Mouse (Mus musculus): ENCODE results near the gene Polq.

Gene Polq

DNA sequence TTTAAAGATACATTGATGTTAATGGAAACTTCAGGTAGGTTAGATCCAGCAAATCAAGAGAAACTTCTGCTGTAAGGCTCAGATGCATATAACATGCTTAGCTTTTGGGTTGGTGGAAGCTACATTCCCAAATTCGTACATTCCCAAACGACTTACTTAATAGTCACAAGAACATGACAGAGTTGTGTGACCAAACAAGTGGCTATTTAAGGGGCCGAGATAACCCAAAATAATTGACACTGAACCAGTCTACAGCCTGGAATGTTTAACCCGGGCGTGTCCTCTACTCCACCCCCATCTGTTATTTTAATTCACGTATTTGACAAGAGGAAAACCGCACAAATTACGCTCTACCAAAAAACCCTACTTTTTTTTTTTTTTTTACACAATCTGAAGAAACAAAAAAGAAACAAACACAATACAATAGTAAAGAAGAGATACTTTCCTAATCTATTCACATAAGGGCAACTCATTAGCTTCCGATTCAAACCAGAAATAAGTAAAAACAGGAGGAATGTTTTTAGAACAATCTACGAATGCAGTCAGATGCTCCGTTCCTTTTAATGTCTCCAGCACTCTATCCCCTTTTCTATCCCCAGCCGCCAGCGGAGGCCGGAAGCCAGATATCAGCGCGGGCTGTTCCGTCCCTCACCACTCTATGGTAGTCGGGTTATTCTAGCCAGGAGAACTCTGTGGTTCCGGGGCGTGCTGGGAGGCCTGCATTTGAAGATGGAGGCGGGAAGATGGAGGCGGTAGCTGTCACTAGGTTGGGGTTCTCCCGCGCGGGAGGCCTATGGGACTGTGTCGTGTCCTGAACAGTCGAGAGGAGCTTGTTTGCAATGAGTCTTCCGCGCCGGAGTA is at the start of gene Polq:
Gene Polq (plus strand): TSS at position 726 of the 861 bp plus-strand sequence.
- peak; percentile 95 for DNase-seq (ENCODE audit: low read depth)

DNA sequence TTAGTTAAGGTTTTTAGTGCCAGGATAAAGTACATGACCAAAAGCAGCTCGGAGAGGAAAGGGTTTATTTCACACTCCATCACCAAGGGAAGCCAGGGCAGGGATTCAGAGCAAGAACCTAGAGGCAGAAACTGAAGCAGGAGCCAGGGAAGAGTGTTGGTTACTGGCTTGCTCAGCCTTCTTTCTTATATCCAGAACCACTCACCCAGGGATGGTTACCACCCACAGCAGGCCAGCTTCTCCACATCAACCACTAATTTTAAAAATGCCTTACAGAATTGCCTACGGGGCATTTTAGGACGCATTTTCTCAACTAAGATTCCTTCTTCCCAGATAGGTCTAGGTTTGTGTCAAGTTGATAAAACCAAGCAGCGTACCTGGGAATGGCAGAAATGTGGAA is 48.2 kb upstream of the Polq start:
- no peak for DNase-seq (ENCODE audit: low read depth)

DNA sequence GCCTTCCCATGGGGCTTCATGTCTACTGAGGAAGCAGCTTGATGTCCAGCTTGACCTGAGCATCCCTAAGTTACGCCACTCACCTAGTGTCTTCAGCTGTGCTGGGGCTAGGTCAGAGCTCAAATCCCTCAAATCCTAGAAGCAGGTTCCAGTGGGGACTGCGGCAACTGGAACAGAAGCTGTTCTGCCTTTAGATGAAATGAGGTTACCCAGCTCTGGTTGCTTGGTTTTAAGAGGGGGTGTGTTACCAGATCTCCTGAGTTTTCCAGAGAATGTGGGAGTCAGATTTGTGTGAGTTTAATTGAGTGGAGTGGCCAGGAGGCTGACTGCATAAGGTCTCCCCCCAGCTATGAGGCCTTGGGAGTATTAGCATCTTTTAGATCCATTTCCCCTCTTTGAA is 32.5 kb upstream of the Polq start:
- DNase-seq (ENCODE audit: low read depth): no peak

DNA sequence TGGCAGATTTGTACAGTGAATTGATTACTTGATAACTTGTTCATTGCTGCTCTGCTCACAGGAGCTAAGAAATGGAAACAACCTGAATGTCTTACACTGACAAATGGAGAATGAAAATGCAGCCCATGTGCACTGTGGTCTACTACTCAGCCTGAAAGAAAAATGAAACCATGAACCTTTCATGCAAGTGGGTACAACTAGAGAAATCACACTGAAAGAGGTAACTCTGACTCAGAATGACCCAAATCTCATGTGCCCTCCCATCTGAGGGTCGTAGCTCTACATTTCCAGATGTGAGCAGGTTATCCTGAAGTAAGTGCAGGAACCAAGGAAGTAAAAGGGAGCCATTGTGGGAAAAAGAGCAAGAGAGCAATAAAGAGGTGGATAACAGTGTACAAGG is 27.8 kb upstream of the Polq start:
- no peak for DNase-seq (ENCODE audit: low read depth)

DNA sequence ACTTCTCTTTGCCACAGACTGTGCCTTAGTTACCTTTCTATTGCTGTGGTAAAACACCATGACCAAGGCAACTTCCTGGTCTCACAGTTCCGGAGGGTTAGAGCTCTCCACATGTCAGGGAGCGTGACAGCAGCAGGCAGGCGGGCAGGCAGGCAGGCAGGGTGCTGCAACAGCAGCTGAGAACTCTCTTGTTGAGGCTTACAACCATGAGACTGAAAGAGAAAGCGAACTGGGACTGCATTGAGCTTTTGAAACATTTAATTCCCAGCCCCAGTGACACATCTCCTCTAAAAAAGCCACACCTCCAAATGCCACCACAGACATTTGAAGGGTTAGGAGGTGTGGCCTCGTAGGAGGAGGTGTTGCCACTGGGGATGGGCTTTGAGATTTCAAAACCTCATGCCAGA is 25.9 kb upstream of the Polq start:
- peak; percentile 81 for DNase-seq (ENCODE audit: low read depth)

DNA sequence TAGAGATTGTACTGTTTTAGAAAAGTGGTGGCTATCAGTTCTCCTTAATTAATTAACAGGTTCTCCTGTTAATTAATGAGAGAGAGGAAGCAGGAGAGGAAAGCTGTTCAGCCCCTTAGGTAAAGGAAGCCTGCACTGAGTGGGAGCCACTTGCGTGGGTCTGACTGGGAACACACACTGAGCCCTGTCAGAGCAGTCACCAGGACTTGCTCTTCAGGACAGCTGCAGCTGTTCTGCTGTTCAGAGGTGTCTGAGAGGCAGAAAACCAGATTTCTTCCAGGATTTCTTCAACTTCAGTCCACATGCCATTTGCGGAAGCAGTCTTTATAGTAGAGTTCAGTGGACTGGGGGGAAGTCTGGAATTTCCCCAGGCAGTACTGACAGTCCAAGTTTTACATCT is 24.2 kb upstream of the Polq start:
- DNase-seq (ENCODE audit: low read depth): no peak

DNA sequence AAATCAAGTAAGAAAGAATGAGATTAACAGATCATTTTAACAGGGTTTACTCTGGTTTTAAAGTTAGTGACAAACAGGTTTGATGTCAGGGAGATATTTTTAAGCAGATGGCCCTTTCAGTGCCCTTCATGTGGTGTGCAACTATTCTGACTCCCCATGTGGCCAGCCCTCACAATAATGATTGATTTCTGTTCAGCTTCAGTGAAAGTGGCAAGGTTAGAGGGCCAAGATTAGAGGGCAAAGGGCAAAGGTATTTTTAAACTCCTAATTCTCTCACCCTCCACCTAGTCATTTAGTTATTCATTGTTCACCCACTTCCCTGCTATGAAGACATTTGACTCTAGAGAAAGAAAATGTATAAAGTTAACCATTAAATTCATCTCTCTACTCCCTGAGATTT is 23.5 kb upstream of the Polq start:
- no peak for DNase-seq (ENCODE audit: low read depth)

DNA sequence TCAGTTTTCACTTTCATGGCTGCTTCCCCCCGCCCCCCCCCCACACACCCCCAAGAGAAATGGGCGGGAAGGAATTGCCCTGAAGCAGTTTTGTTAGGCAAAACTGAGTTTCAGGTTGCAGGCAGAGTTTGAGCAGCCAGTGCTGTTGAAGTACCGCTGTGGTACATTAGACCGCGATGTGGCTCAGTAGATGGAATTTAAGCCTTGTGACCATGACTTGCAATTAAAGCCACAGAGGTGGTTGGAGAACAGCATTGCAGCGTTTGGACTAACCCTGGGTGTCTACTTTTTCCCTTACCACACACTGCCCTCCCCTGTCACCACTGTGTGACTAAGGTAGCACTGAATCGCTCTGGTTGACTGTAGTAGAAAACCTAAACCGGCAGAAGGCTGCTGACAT is 22.1 kb upstream of the Polq start:
- DNase-seq (ENCODE audit: low read depth): peak; percentile 96

DNA sequence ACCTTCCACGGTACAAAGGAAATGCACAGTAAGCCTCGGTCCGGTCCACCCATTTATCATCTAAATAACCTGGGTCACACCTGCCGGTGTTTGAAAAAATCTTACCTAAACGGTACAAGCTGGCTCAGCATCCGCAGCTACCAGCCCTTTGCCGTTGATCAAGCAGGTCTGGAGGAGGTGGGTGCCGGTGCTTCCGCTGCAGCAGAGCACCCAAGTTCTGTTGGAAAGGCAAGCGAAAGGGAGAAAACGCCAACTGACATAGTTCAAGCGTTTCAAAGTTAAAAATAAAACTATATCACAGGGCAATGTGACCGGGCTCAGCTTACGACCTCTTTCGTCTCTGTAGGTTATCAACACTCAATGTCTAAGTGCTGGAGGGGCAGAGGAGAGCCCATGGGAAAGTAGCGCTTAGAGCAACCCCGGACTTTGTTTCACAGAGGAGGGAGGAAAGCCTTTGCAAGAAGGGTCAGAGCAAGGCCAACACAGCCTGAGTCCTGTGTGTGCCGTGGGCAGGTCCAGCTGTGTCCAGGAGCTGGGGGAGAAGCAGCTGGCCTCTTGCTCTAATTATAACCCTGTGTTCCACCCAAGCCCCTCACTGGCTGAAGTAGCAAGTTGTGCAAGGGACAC is 21.5 kb upstream of the Polq start, which contains the start of gene Fbxo40:
Gene Fbxo40 (minus strand): TSS at position 469 of the 627 bp plus-strand sequence.
- DNase-seq (ENCODE audit: low read depth): no peak

DNA sequence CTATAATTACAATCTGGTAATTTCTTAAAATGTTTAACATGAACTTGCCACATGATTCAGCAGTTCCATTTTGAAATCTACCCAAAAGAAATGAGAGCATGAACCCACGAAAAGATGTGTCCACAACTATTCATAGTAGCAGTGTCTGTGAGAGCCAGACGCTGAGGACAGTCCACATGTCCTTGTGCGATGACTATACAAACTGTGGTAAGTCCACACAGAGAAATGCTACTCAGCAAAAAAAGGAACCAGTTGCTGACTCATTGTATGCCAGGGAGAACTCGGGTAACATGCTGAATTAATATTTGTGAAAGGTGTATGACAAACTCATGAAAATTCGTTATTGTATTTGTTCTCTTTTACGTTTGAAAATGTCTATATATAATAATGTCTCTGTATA is 13.9 kb upstream of the Polq start:
- DNase-seq (ENCODE audit: low read depth): peak; percentile 73

DNA sequence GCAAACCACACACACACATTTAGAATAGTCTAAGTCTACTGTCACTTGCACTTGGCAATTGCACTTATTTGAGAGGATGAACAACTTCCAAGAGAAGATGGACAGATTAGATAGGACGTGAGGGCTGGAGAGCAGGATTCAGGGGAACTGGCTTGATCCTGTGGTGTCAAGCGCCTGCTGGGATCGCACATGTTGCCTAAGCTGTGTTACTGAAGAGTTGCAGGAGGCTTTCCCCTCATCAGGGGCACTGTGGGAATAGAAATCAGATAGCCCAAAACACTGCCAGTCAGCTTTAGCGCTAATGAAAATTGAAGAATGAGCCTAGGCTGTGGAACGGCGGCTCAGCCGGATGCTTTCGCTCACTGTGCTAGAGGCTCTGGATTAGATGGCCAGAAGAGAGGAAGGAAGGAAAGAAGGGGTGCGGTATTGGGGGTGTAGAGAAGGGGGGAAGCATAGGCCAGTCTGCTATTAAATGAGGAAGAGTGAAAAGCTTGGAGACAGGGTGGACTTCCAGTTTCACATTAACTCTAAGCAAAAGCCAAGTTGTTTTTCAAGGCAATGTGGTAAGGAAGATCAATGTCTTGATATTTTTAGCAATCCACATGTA is 12.1 kb upstream of the Polq start:
- DNase-seq (ENCODE audit: low read depth): no peak

DNA sequence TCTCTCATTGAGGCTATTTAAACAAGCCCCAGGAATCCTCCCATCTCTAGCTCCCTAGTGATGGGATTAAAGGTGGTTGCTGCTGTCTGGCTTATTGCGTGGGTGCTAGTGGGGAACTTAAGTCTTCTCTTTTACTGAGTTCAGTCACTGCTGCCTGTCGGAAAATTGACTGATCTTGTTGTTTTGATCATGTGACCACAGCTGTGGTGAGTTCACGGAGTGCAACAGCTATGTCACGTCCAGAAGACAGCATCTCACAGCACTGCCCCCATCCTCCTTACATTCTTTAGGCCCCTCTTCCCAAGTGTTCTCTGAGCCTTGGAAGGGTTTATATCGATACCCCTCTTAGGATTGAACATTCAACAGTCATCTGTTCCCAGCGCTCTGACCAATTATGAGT is 2.3 kb upstream of the Polq start:
- no peak for DNase-seq (ENCODE audit: low read depth)

DNA sequence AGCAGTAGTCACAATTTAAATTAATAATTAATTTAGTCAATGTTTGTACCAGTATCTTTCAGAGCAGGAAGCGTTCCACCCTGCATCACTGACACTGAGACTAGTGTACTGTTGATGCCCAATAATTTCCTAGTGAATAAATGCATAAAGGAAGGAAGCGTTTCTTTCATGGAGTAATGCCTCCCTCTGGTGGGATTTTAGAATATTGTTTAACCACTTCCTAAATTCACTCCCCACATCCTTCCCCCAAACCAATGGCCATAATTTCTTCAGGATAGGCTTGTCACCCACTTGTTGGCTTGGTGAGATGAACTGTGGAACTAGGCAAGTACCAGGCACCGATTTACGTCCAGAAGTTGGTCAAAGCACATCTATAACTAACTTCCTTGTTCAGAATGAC is 1.2 kb upstream of the Polq start:
- peak; percentile 87 for DNase-seq (ENCODE audit: low read depth)

DNA sequence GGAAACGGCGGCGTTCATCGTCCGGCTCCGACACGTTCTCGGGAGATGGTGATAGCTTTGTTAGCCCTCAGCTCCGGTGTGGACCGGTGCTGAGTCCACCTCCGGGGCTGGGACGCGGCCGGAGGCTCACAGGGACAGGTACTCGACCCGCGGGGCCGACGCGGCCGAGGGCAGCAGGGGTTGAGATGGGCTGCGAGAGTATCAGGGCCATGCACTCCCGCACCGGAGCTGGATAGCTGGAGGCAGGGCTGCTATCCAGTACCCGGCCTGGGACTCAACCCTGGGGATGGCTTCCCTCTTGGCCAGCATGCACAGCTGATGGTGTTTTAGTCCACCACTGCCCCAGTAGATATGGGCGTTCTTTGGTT is 320 bp downstream of the Polq start:
- DNase-seq (ENCODE audit: low read depth): no peak

DNA sequence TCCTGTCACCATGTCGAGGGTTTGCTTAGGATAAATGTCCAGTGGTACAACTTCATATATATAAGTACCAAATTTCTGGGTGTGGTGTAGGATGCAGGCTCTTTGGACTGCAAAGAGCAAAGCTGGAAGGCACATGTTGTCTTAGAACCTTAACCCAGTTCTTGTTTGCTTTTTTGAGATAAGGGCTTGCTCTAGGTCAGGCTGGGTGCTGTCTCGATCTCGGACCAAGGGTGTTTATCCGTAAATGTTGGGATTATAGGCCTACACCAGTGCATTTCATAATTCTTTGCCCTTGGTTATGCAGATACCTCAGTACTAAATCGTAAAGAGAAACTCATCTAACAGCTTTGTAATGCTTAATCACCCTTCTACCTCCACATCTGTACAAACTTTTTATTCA is 750 bp downstream of the Polq start:
- no peak for DNase-seq (ENCODE audit: low read depth)

DNA sequence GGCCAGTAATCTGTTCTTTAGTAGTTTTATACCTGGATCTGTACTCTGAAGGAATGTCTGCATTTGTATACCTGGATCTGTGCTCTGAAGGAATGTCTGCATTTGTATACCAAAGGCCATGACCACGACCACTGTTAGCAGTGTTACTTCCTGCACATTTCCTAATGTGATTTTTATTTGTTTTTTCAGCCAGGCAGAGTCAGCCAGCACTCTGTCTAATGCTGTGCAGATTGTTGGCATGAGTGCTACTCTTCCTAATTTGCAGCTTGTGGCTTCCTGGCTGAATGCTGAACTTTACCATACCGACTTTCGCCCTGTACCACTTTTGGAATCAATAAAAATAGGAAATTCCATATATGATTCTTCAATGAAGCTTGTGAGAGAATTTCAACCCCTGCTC is 16.0 kb downstream of the Polq start:
- no peak for DNase-seq (ENCODE audit: low read depth)

DNA sequence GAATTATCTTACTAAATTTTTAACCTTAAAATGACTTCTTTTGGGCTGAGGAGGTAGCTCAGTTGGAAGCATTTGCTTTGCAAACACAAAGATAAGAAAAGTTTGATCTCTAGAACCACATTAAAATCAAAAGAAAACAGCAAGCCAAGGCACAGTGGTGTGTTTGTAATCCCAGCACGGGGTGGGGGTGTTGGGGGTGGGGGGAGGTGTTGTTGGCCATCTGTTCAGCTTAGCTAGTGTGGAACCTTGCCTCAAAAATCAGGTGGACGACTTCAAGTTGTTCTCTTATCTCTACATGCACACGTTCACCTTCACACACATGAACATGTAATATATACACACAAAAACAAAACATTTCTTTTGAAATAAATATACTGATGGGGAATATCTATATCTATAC is 20.4 kb downstream of the Polq start:
- no peak for DNase-seq (ENCODE audit: low read depth)

DNA sequence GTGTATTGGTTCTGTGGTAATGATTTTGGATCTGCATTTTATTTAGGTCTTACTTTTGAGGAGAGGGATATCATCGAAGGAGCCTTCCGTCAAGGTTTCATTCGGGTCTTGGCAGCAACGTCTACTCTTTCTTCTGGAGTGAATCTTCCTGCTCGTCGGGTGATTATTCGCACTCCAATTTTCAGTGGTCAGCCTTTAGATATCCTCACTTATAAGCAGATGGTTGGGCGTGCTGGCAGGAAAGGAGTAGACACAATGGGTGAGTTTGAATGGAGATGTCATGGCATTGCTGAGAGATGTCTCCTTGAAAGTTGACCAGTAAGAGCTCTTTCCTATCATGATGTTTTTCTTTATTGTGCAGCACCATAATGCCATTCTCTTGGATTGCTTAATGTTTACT is 23.2 kb downstream of the Polq start:
- no peak for DNase-seq (ENCODE audit: low read depth)

DNA sequence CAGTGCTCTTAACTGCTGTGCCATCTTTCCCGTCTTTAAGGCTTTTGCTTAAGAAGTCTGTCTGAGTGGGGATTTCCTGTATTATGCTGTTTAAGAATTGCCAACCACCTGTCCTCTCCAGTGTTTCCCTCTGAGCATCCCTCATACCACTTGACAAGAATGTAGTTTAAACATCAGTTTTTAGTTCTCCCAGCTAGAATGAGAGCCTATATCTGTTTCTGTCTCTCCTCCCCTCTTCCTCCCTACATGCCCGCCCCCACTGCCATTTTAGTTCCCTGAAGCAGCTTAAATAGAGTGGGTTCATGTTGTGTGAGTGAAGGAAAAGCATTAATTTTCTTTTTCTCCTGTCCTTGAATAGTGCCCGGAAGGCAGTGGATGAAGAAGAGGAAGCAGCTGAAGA is 48.0 kb downstream of the Polq start:
- DNase-seq (ENCODE audit: low read depth): no peak

DNA sequence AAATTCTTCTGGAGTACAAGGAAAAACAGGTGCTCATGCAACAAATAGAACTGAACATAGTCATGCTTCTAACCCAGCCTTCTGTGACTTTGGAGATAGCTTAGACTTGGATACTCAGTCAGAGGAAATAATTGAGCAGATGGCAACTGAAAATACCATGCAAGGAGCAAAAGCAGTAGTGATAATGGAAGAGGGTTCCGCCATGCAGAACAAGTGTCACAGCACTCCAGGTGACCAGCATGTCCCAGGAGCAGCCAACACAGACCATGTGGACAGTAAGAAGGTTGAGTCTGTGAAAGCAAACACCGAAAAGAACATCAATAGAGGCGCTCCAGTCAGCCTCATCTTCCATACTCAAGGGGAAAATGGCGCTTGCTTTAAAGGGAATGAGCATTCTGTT is 49.7 kb downstream of the Polq start:
- DNase-seq (ENCODE audit: low read depth): no peak

DNA sequence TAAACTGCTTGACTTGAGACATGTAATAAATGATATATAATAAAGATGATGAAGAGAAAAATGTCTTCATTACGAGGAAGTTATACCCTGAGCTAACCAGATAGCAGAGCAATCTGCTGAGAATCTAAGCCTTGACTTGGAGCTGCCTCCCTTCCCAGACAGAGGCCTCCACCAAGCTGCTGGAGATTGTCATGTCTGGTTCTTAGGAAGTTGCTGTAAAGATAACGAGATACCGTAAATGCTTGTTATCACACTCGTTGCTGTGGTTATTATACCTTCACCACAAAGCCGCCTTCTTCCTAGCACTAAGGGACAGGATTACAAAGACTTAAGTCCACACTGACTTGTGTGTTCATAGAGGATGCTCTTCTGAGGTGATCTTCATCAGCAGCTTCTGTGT is 60.8 kb downstream of the Polq start:
- DNase-seq (ENCODE audit: low read depth): peak; percentile 41

DNA sequence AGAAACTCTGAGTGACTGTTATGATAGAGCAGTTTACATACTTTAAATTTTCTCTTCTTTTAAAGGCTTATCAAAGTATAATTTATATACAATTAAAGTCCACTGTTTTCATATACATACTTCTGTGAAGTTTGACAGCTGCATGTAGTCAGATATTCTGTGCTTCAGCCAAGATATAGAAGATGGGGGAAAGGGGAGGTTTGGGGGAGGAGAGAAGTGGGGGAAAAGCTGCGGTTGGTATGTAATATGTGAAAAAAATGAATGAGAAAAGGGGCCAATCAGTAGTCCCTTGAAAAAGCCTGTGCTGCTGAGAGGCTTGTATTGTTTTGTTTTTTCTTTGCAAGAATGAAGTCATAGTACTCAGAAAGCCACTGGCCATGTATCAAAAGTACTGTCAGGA is 78.1 kb downstream of the Polq start:
- no peak for DNase-seq (ENCODE audit: low read depth)

DNA sequence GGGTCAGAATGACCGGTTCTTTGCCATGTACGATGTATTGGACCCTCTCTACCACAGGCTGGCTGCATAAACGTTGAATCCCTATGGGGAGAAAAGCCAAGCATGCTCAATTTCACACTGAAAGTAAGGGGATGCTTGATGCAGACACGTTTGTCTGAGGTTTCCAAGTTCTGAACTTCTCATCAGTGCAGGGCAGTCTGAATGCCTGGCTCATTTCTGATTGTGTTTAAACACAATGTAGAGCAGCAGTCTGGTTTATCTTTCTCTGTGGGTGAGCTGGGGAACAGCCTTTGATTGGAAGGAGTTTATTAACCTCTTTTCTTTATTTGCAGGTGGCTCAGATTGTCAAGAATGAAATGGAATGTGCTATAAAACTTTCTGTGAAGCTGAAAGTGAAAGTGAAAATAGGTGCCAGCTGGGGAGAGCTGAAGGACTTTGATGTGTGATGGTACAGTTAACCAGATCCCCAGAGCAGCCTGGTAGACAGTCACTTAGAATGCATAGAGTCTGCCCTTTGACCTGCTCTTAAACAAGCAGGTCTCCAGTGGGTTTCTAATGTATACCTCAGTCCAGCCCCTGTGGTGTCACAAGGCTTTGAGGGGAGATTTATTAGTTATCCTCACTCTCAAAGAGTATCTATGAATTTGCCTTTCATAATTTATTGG is 82.7 kb downstream of the Polq start:
- peak; percentile 28 for DNase-seq (ENCODE audit: low read depth)
